Mouse (Mus musculus) limb, embryonic 11.5 days (tissue): ENCODE results near the gene Kntc1. TPM values are rescaled to one million over a fixed set of nuclear protein-coding genes. Genes with fewer than 3 reads are reported as not detected.
"Not testable (repeated sequence)": the region's sequence is repeated elsewhere in the genome, so short reads cannot be mapped to it uniquely, and the experiment has no call there.

ENCODE experiments used
- ATAC-seq: fragments of 200-750 bp; cut with Nextera tagmentation; 2 replicates; pipeline ENCODE4 v1.8.0; 2017; ENCODE audit warnings: low read depth; ENCODE audit not compliant: insufficient number of reproducible peaks, low FRiP score, low TSS enrichment
- DNase-seq: peaks from one replicate; pipeline ENCODE4 v3.0.0-alpha.2; 2015; ENCODE audit warnings: low spot score
- H3K27ac ChIP-seq: fragments of 300-500 bp; sonication (generic); replicated peaks from 2 replicates; pipeline ENCODE4 v1.5.1; 2014; ENCODE audit warnings: low read depth, mild to moderate bottlenecking, low read length
- H3K27me3 ChIP-seq: fragments of 300-500 bp; sonication (generic); 2 replicates; pipeline ENCODE4 v1.6.1; 2014; ENCODE audit warnings: mild to moderate bottlenecking, low read length, mixed read lengths; ENCODE audit not compliant: control insufficient read depth, insufficient read depth
- H3K36me3 ChIP-seq: fragments of 300-500 bp; sonication (generic); 2 replicates; pipeline ENCODE4 v1.6.1; 2014; ENCODE audit warnings: mild to moderate bottlenecking, low read length, moderate library complexity, mixed read lengths; ENCODE audit not compliant: control insufficient read depth, insufficient read depth
- H3K4me1 ChIP-seq: fragments of 300-500 bp; sonication (generic); 2 replicates; pipeline ENCODE4 v1.6.1; 2014; ENCODE audit warnings: low read length, mixed read lengths; ENCODE audit not compliant: control insufficient read depth, insufficient read depth
- H3K4me2 ChIP-seq: fragments of 300-500 bp; sonication (generic); 2 replicates; pipeline ENCODE4 v1.6.1; 2014; ENCODE audit warnings: low read depth, mild to moderate bottlenecking, moderate library complexity; ENCODE audit not compliant: severe bottlenecking
- H3K4me3 ChIP-seq: fragments of 300-500 bp; sonication (generic); 2 replicates; pipeline ENCODE4 v1.5.1; 2014; ENCODE audit warnings: low read depth, low read length
- H3K9ac ChIP-seq: fragments of 300-500 bp; sonication (generic); 2 replicates; pipeline ENCODE4 v1.6.1; 2014; ENCODE audit warnings: mild to moderate bottlenecking, low read length
- H3K9me3 ChIP-seq: fragments of 300-500 bp; sonication (generic); 2 replicates; pipeline ENCODE4 v1.6.1; 2016; ENCODE audit warnings: low read length; ENCODE audit not compliant: control insufficient read depth
- WGBS: fragments of 180-500 bp; shearing (Covaris S2); extraction: QIAGEN DNeasy Blood & Tissue Kit; methylation state at CpG from one replicate; pipeline ENCODE4 v1.1.7; 2014; 5-methylcytosine and 5-hydroxymethylcytosine counted together
- polyA plus RNA-seq: library from polyadenylated mRNA; unstranded; fragments of >200 nt; fragmentation: Nextera tagmentation; extraction: Ambion mirVana; gene quantifications from 2 replicates; pipeline ENCODE4 v1.2.1, GENCODE M21; 2014

Gene Kntc1
- polyA plus RNA-seq, 1 experiment from 2014 or later = 38.8 TPM

- H3K9ac ChIP-seq = no peak overlapping the region
- 95% methylated on average over 2 of the region's 2 CpGs for WGBS
- no peak for DNase-seq
- no peak overlapping the region for H3K27ac ChIP-seq
- no peak for ATAC-seq
- no peaks in the 10 kb centered on the region for H3K4me1 ChIP-seq
- H3K4me3 ChIP-seq = no peak overlapping the region
- H3K27me3 ChIP-seq = no peaks in the 10 kb centered on the region
- no peaks in the 10 kb centered on the region for H3K9me3 ChIP-seq
- H3K36me3 ChIP-seq = peaks cover 25% of the 10 kb centered on the region; the same call in 1 of the 2 replicates
- H3K4me2 ChIP-seq = no peak overlapping the region
Observed at GRCm38 (mm10) chr5:123730981-123731380, 18.5 kb upstream of the Kntc1 start.

GRCm38 (mm10) chr5:123744358-123744757 is 5.2 kb upstream of the Kntc1 start:
- no peak overlapping the region for H3K9ac ChIP-seq
- H3K9me3 ChIP-seq = no peaks in the 10 kb centered on the region
- H3K4me2 ChIP-seq = no peak overlapping the region
- peaks cover 10% of the 10 kb centered on the region; the same call in 1 of the 2 replicates for H3K4me1 ChIP-seq
- ATAC-seq = no peak
- 83% methylated on average over 2 of the region's 2 CpGs for whole genome bisulfite sequencing
- no peak overlapping the region for H3K4me3 ChIP-seq
- H3K36me3 ChIP-seq = peaks cover 2% of the 10 kb centered on the region
- no peak for DNase-seq
- H3K27me3 ChIP-seq = no peaks in the 10 kb centered on the region
- no peak overlapping the region for H3K27ac ChIP-seq

- H3K36me3 ChIP-seq = no peaks in the 10 kb centered on the region; the same call in 1 of the 2 replicates
- ATAC-seq (no peak), DNase-seq (no peak)
- H3K9ac ChIP-seq = no peak overlapping the region
- no peak overlapping the region for H3K27ac ChIP-seq
- no peak overlapping the region for H3K4me3 ChIP-seq
- no peaks in the 10 kb centered on the region for H3K9me3 ChIP-seq
- peaks cover 10% of the 10 kb centered on the region; the same call in 1 of the 2 replicates for H3K4me1 ChIP-seq
- no peaks in the 10 kb centered on the region for H3K27me3 ChIP-seq
- peak overlapping the region; percentile 75 for H3K4me2 ChIP-seq
Observed at GRCm38 (mm10) chr5:123746253-123746652, 3.3 kb upstream of the Kntc1 start.

GRCm38 (mm10) chr5:123747604-123748003 is 1.9 kb upstream of the Kntc1 start:
- 42% methylated on average over 7 of the region's 7 CpGs for WGBS
- ATAC-seq (no peak), DNase-seq (no peak)
- no peak overlapping the region for H3K27ac ChIP-seq
- peak overlapping the region; percentile 1; the same call in 1 of the 2 replicates for H3K9ac ChIP-seq
- peaks cover under 1% of the 10 kb centered on the region; the same call in 1 of the 2 replicates for H3K36me3 ChIP-seq
- H3K4me1 ChIP-seq = peaks cover 10% of the 10 kb centered on the region; the same call in 1 of the 2 replicates
- peak overlapping the region; percentile 81 for H3K4me3 ChIP-seq
- no peaks in the 10 kb centered on the region for H3K9me3 ChIP-seq
- no peaks in the 10 kb centered on the region for H3K27me3 ChIP-seq
- H3K4me2 ChIP-seq = peak overlapping the region; percentile 75

- DNase-seq = peak; percentile 36
- peak overlapping the region; percentile 83 for H3K9ac ChIP-seq
- 1% methylated on average over 18 of the region's 18 CpGs for WGBS
- peaks cover 2% of the 10 kb centered on the region for H3K36me3 ChIP-seq
- H3K9me3 ChIP-seq = no peaks in the 10 kb centered on the region
- peak overlapping the region; percentile 86 for H3K27ac ChIP-seq
- peak overlapping the region; percentile 81 for H3K4me3 ChIP-seq
- no peak for ATAC-seq
- no peaks in the 10 kb centered on the region for H3K27me3 ChIP-seq
- peak overlapping the region; percentile 75 for H3K4me2 ChIP-seq
- peaks cover 10% of the 10 kb centered on the region; the same call in 1 of the 2 replicates for H3K4me1 ChIP-seq
Observed at GRCm38 (mm10) chr5:123748339-123749064, 1.0 kb upstream of the Kntc1 start.

GRCm38 (mm10) chr5:123765506-123765905 is 16.0 kb downstream of the Kntc1 start:
- Histone ChIP-seq H3K4me2 (no peak overlapping the region), H3K9ac (no peak overlapping the region), H3K9me3 (no peaks in the 10 kb centered on the region), H3K27ac (no peak overlapping the region), H3K36me3 (peaks cover 26% of the 10 kb centered on the region), H3K4me1 (no peaks in the 10 kb centered on the region), H3K27me3 (no peaks in the 10 kb centered on the region), H3K4me3 (no peak overlapping the region)
- WGBS = 94% methylated on average over 11 of the region's 11 CpGs
- ATAC-seq = no peak
- no peak for DNase-seq

- DNase-seq, ATAC-seq: not testable (repeated sequence)
Observed at GRCm38 (mm10) chr5:123766455-123766854, 16.9 kb downstream of the Kntc1 start.

GRCm38 (mm10) chr5:123773441-123773840 is 23.9 kb downstream of the Kntc1 start:
- 97% methylated on average over 9 of the region's 9 CpGs for WGBS
- ATAC-seq (no peak), DNase-seq (no peak)
- Histone ChIP-seq H3K4me2 (no peak overlapping the region), H3K36me3 (peaks cover 21% of the 10 kb centered on the region; the same call in 1 of the 2 replicates), H3K4me3 (no peak overlapping the region), H3K9me3 (no peaks in the 10 kb centered on the region), H3K27ac (no peak overlapping the region), H3K9ac (no peak overlapping the region), H3K4me1 (no peaks in the 10 kb centered on the region), H3K27me3 (no peaks in the 10 kb centered on the region)

More at GRCm38 (mm10) chr5:123766455-123766854, 16.9 kb downstream of the Kntc1 start:
- H3K9me3 ChIP-seq, H3K4me1 ChIP-seq, H3K9ac ChIP-seq, H3K27ac ChIP-seq, H3K27me3 ChIP-seq, H3K4me3 ChIP-seq, H3K4me2 ChIP-seq: not testable (repeated sequence)
- H3K36me3 ChIP-seq = peaks cover 22% of the 10 kb centered on the region; the same call in 1 of the 2 replicates
- 95% methylated on average over 11 of the region's 11 CpGs for WGBS
